Mouse (Mus musculus) stomach, postnatal 0 days (tissue): ENCODE data around the gene Mtfr1l. TPM values are rescaled to one million over a fixed set of nuclear protein-coding genes. Genes with fewer than 3 reads are reported as not detected.
A peak's percentile ranks its signal among the peaks of the same experiment; 100 is the strongest.

Experiments used
- ATAC-seq: fragments of 200-750 bp; cut with Nextera tagmentation; 2 replicates; pipeline ENCODE4 v1.8.0; 2017; ENCODE audit not compliant: low FRiP score, low TSS enrichment
- DNase-seq: peaks from one replicate; pipeline ENCODE4 v3.0.0-alpha.2; 2016; ENCODE audit warnings: low spot score
- H3K27ac ChIP-seq: fragments of 300-500 bp; sonication (generic); replicated peaks from 2 replicates; pipeline ENCODE4 v1.5.1; 2014; ENCODE audit warnings: mild to moderate bottlenecking, control low read depth
- H3K27me3 ChIP-seq: fragments of 300-500 bp; sonication (generic); 2 replicates; pipeline ENCODE4 v1.6.1; 2014; ENCODE audit warnings: low read length; ENCODE audit not compliant: control insufficient read depth, insufficient read depth
- H3K36me3 ChIP-seq: fragments of 300-500 bp; sonication (generic); 2 replicates; pipeline ENCODE4 v1.6.1; 2014; ENCODE audit warnings: low read length, mixed read lengths; ENCODE audit not compliant: control insufficient read depth, insufficient read depth
- H3K4me1 ChIP-seq: fragments of 300-500 bp; sonication (generic); replicated peaks from 2 replicates; pipeline ENCODE4 v1.6.1; 2014; ENCODE audit warnings: antibody characterized with exemption; ENCODE audit not compliant: control insufficient read depth, insufficient read depth
- H3K4me2 ChIP-seq: fragments of 300-500 bp; sonication (generic); replicated peaks from 2 replicates; pipeline ENCODE4 v1.6.1; 2014; ENCODE audit warnings: low read depth, mild to moderate bottlenecking, control low read depth, moderate library complexity
- H3K4me3 ChIP-seq: fragments of 300-500 bp; sonication (generic); 2 replicates; pipeline ENCODE4 v1.5.1; 2014; ENCODE audit warnings: low read depth, low read length, control low read depth
- H3K9ac ChIP-seq: fragments of 300-500 bp; sonication (generic); 2 replicates; pipeline ENCODE4 v1.6.1; 2014; ENCODE audit warnings: mild to moderate bottlenecking, low read length, control low read depth, mixed read lengths
- H3K9me3 ChIP-seq: fragments of 300-500 bp; sonication (generic); 2 replicates; pipeline ENCODE4 v1.6.1; 2016; ENCODE audit warnings: low read length; ENCODE audit not compliant: control insufficient read depth
- CTCF ChIP-seq: IDR thresholded peaks from 2 replicates; pipeline ENCODE4 v1.5.1; 2016; ENCODE audit warnings: antibody characterized with exemption, low read depth, mild to moderate bottlenecking, moderate library complexity
- EP300 ChIP-seq: optimal IDR thresholded peaks from 2 replicates; pipeline ENCODE3; 2016; ENCODE audit warnings: antibody characterized with exemption
- WGBS: fragments of 180-500 bp; shearing (Covaris S2); extraction: QIAGEN DNeasy Blood & Tissue Kit; methylation state at CpG from one replicate; pipeline ENCODE4 v1.1.7; 2014; 5-methylcytosine and 5-hydroxymethylcytosine counted together
- polyA plus RNA-seq: library from polyadenylated mRNA; unstranded; fragments of >200 nt; fragmentation: Nextera tagmentation; extraction: Ambion mirVana; gene quantifications from 2 replicates; pipeline ENCODE4 v1.2.1, GENCODE M21; 2015

The Mtfr1l gene
- polyA plus RNA-seq, 1 experiment from 2014 or later, result 64.7 TPM

GRCm38 (mm10) chr4:134570704-134571451 is 35.7 kb upstream of the Mtfr1l start:
- Histone ChIP-seq H3K36me3 (no peaks in the 10 kb centered on the region), H3K27ac (no peak overlapping the region), H3K4me3 (no peak overlapping the region), H3K27me3 (no peaks in the 10 kb centered on the region), H3K4me2 (no peak overlapping the region), H3K9ac (no peak overlapping the region), H3K4me1 (no peaks in the 10 kb centered on the region), H3K9me3 (no peaks in the 10 kb centered on the region)
- WGBS, result 79% methylated on average over 14 of the region's 14 CpGs
- no peak for TF ChIP-seq CTCF
- no peak for TF ChIP-seq EP300
- ATAC-seq, result no peak
- DNase-seq, result no peak

DNA sequence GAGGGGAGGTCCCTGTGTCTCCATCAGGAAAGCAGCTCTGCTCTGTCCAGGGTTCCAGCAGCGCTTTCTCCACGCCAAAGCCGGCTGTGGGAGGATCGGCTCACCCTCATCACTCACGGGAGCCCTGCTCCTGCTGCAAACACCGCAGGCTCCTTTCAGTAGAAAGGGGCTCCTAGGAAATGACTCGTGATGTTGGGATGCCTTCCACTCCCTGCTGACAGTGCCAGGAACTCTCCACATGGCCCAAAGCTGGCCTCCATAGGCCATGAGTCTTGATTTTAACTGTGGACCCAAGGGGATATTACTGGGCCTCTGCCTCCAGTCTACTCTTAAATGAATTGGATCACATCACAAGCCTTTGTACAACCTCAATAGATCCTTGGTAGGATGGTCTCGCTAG is 34.6 kb upstream of the Mtfr1l start:
- H3K27me3 ChIP-seq, result no peaks in the 10 kb centered on the region
- H3K9me3 ChIP-seq, result no peaks in the 10 kb centered on the region
- DNase-seq (no peak), ATAC-seq (no peak)
- 71% methylated on average over 8 of the region's 8 CpGs for WGBS
- no peak overlapping the region for H3K9ac ChIP-seq
- no peak overlapping the region for H3K4me3 ChIP-seq
- no peaks in the 10 kb centered on the region for H3K4me1 ChIP-seq
- no peak overlapping the region for H3K4me2 ChIP-seq
- TF ChIP-seq CTCF, result no peak
- TF ChIP-seq EP300, result no peak
- H3K27ac ChIP-seq, result no peak overlapping the region
- no peaks in the 10 kb centered on the region for H3K36me3 ChIP-seq

GRCm38 (mm10) chr4:134569205-134569604 is 34.0 kb upstream of the Mtfr1l start:
- Histone ChIP-seq H3K27ac (no peak overlapping the region), H3K4me3 (no peak overlapping the region), H3K27me3 (no peaks in the 10 kb centered on the region), H3K36me3 (no peaks in the 10 kb centered on the region), H3K4me2 (no peak overlapping the region), H3K4me1 (no peaks in the 10 kb centered on the region), H3K9me3 (no peaks in the 10 kb centered on the region), H3K9ac (no peak overlapping the region)
- no peak for DNase-seq
- no peak for ATAC-seq
- TF ChIP-seq EP300 (no peak), CTCF (peak; percentile 69)
- WGBS, result 75% methylated on average over 6 of the region's 6 CpGs

GRCm38 (mm10) chr4:134567377-134568226 is 32.4 kb upstream of the Mtfr1l start:
- WGBS, result 43% methylated on average over 19 of the region's 19 CpGs
- ATAC-seq, result no peak
- no peak overlapping the region for H3K4me2 ChIP-seq

DNA sequence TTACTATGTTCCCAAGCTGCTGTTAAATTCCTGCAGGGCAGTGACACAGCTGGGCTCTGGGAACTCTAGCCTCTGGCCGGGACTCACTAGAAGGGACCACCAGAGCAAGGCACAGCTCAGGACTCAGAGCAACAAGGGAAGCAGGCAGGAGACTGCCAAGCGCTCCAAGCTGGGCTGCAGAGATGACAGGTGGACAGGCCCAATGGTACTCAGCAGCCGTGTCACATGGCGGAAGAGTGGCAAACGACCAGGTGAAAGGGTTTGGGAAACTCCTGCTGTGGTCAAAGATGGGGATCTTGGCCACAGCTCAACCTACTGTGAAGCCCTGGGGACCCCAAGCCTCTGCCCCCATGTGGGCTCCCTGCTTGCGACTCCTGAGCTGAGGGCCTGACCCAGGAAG is 28.9 kb upstream of the Mtfr1l start:
- no peaks in the 10 kb centered on the region for H3K27me3 ChIP-seq
- 81% methylated on average over 6 of the region's 6 CpGs for WGBS
- H3K27ac ChIP-seq, result no peak overlapping the region
- DNase-seq (no peak), ATAC-seq (no peak)
- H3K36me3 ChIP-seq, result no peaks in the 10 kb centered on the region
- H3K4me3 ChIP-seq, result no peak overlapping the region
- no peak overlapping the region for H3K9ac ChIP-seq
- no peak overlapping the region for H3K4me2 ChIP-seq
- H3K9me3 ChIP-seq, result no peaks in the 10 kb centered on the region
- TF ChIP-seq CTCF (no peak), EP300 (no peak)
- H3K4me1 ChIP-seq, result no peaks in the 10 kb centered on the region

More at GRCm38 (mm10) chr4:134567377-134568226, 32.4 kb upstream of the Mtfr1l start:
- no peaks in the 10 kb centered on the region for H3K36me3 ChIP-seq
- no peak overlapping the region for H3K27ac ChIP-seq
- H3K9me3 ChIP-seq, result no peaks in the 10 kb centered on the region
- TF ChIP-seq CTCF, result no peak
- TF ChIP-seq EP300, result no peak
- no peaks in the 10 kb centered on the region for H3K27me3 ChIP-seq
- no peak overlapping the region for H3K4me3 ChIP-seq
- no peak for DNase-seq
- no peaks in the 10 kb centered on the region for H3K4me1 ChIP-seq
- H3K9ac ChIP-seq, result no peak overlapping the region

GRCm38 (mm10) chr4:134563624-134564023 is 28.4 kb upstream of the Mtfr1l start:
- no peaks in the 10 kb centered on the region for H3K4me1 ChIP-seq
- no peak overlapping the region for H3K27ac ChIP-seq
- no peak for TF ChIP-seq CTCF
- TF ChIP-seq EP300, result no peak
- H3K36me3 ChIP-seq, result no peaks in the 10 kb centered on the region
- WGBS, result 85% methylated on average over 16 of the region's 16 CpGs
- no peak overlapping the region for H3K4me2 ChIP-seq
- H3K4me3 ChIP-seq, result no peak overlapping the region
- no peak overlapping the region for H3K9ac ChIP-seq
- no peak for DNase-seq
- no peaks in the 10 kb centered on the region for H3K9me3 ChIP-seq
- no peak for ATAC-seq
- no peaks in the 10 kb centered on the region for H3K27me3 ChIP-seq
